Mouse (Mus musculus) spleen, adult 2 months (tissue): ENCODE data around the gene Pole3. TPM values are rescaled to one million over a fixed set of nuclear protein-coding genes. Genes with fewer than 3 reads are reported as not detected.

Experiments used
- DNase-seq, 2 experiments: peaks; one replicate each; pipeline versions ENCODE4 v3.0.0 to v3.0.0-alpha.2; 2012 to 2021; ENCODE audit warnings: low spot score in 2 of 2, low read depth in 1 of 2
- H3K27ac ChIP-seq: fragments of 200-500 bp; 2 replicates; pipeline ENCODE4 v1.5.1; 2012; ENCODE audit warnings: low read length, inconsistent platforms; ENCODE audit not compliant: insufficient read depth
- H3K27me3 ChIP-seq: fragments of 200-500 bp; 2 replicates; pipeline ENCODE4 v1.6.1; 2012; ENCODE audit warnings: mild to moderate bottlenecking, moderate library complexity, low read length, inconsistent platforms; ENCODE audit not compliant: control insufficient read depth, insufficient read depth
- H3K36me3 ChIP-seq: fragments of 200-500 bp; 2 replicates; pipeline ENCODE4 v1.6.1; 2012; ENCODE audit warnings: mild to moderate bottlenecking, low read length, inconsistent platforms; ENCODE audit not compliant: control insufficient read depth, insufficient read depth
- H3K4me1 ChIP-seq: fragments of 200-500 bp; 2 replicates; pipeline ENCODE4 v1.6.1; 2011; ENCODE audit warnings: inconsistent platforms; ENCODE audit not compliant: control insufficient read depth, insufficient read depth, insufficient read length
- H3K4me3 ChIP-seq: fragments of 200-500 bp; 2 replicates; pipeline ENCODE4 v1.5.1; 2011; ENCODE audit warnings: mild to moderate bottlenecking, inconsistent platforms; ENCODE audit not compliant: insufficient read depth, insufficient read length; ENCODE audit errors: extremely low read depth
- CTCF ChIP-seq: fragments of 200-500 bp; IDR thresholded peaks from 2 replicates; pipeline ENCODE4 v1.5.1; 2011; ENCODE audit warnings: mild to moderate bottlenecking, inconsistent platforms; ENCODE audit not compliant: insufficient read depth, insufficient read length, insufficient replicate concordance; ENCODE audit errors: extremely low read depth
- POLR2A ChIP-seq: fragments of 200-500 bp; IDR thresholded peaks from 2 replicates; pipeline ENCODE4 v1.6.1; 2011; ENCODE audit warnings: low read depth, low read length, inconsistent platforms
- whole genome bisulfite sequencing: fragments of 180-500 bp; shearing (Covaris S2); methylation state at CpG from one replicate; pipeline ENCODE4 v1.1.7; 2018; 5-methylcytosine and 5-hydroxymethylcytosine counted together
- polyA plus RNA-seq: library from polyadenylated mRNA; depleted of rRNA; stranded (reverse); fragments of >200 nt; gene quantifications from 2 replicates; pipeline ENCODE4 v1.2.3, GENCODE M21; 2012

Gene Pole3
- polyA plus RNA-seq, 1 experiment: 6.1 TPM

- Histone ChIP-seq H3K27me3 (no peaks in the 10 kb centered on the region), H3K4me1 (no peaks in the 10 kb centered on the region), H3K27ac (no peak overlapping the region), H3K36me3 (no peaks in the 10 kb centered on the region), H3K4me3 (no peak overlapping the region)
- no peak for TF ChIP-seq CTCF
- no peak for TF ChIP-seq POLR2A
- no peak for DNase-seq
- WGBS: 38% methylated on average over 9 of the region's 9 CpGs
These were observed 30.6 kb downstream of the Pole3 start for GRCm38 (mm10) chr4:62494230-62494629.

- no peak for TF ChIP-seq CTCF
- no peak for TF ChIP-seq POLR2A
- no peaks in the 10 kb centered on the region for H3K4me1 ChIP-seq
- no peaks in the 10 kb centered on the region for H3K36me3 ChIP-seq
- H3K27ac ChIP-seq: no peak overlapping the region
- H3K27me3 ChIP-seq: no peaks in the 10 kb centered on the region
- WGBS: 79% methylated on average over 2 of the region's 2 CpGs
- DNase-seq: no peak
- H3K4me3 ChIP-seq: no peak overlapping the region
These were observed 32.2 kb downstream of the Pole3 start for GRCm38 (mm10) chr4:62492682-62493081.

DNA sequence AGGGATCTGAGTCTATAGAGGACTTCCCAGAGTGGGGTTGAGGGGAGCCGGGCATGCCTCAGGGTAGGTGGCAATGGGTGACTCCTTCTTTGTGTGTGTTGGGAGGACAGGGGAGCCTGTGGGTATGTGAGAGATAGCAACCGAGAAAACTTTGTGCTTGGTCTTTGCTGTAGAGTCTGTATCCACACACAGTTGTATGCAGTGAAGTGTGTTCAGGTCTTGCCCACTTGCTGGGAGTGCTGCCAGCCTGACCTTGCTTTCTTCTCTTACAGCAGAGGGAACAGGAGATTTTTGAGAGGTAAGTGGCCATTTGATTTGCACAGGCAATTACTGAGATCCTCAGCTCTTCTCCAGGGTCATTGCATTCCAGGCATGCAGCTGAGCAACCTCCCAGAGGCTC is 37.0 kb downstream of the Pole3 start:
- Histone ChIP-seq H3K27me3 (no peaks in the 10 kb centered on the region), H3K4me3 (no peak overlapping the region), H3K4me1 (no peaks in the 10 kb centered on the region), H3K27ac (no peak overlapping the region), H3K36me3 (no peaks in the 10 kb centered on the region)
- 91% methylated on average over 2 of the region's 2 CpGs for WGBS
- DNase-seq: no peak
- TF ChIP-seq CTCF (no peak), POLR2A (no peak)

DNA sequence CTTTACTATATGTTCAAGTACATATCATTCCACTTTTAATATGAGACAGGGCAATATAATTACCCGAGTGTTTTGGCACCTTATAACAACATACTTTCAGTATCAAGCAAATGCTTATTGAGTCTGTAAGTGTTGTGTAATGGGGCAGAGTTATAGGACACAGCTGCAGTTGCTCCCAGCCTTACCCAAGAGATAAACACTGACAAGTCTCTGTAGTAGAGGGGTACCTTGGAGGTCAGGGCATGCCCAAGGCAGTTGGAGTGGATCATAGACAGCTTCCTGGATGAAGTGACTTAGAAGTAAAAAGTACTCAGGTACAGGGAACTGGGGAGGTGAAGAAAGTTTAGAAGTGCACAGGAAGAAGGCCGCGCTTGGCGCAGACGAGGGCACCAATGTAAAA is 37.7 kb downstream of the Pole3 start:
- no peak for DNase-seq
- H3K4me1 ChIP-seq: no peaks in the 10 kb centered on the region
- H3K4me3 ChIP-seq: no peak overlapping the region
- H3K27ac ChIP-seq: no peak overlapping the region
- TF ChIP-seq CTCF (no peak), POLR2A (no peak)
- no peaks in the 10 kb centered on the region for H3K27me3 ChIP-seq
- no peaks in the 10 kb centered on the region for H3K36me3 ChIP-seq
- WGBS: 87% methylated on average over 5 of the region's 5 CpGs

DNA sequence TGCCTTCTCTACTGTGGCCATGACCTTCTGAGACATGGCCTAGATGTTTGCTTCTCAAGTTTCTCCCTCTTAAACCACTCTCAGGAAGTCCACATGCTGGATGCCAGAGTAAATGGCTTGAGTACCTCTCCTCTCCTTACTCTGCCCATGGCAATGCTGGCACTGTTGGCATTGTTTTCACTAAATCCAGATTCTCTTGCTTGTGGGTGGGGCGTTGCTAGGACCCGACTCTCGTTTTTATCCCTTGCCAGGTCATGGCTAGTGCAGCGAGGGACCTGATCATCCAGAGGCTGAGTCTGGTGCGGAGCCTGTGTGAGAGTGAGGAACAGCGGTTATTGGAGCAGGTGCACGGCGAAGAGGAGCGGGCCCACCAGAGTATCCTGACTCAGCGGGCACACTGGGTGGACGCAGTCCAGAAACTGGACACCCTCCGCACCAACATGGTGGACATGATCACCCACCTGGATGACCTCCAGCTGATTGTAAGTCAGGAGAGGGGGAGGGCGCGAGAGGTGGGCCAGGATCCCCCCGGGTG is 38.6 kb downstream of the Pole3 start:
- H3K27me3 ChIP-seq: no peaks in the 10 kb centered on the region
- WGBS: 95% methylated on average over 15 of the region's 15 CpGs
- no peaks in the 10 kb centered on the region for H3K4me1 ChIP-seq
- no peak overlapping the region for H3K27ac ChIP-seq
- H3K4me3 ChIP-seq: no peak overlapping the region
- no peak for DNase-seq
- TF ChIP-seq CTCF: no peak
- H3K36me3 ChIP-seq: no peaks in the 10 kb centered on the region

GRCm38 (mm10) chr4:62485450-62486161 is 39.3 kb downstream of the Pole3 start:
- Histone ChIP-seq H3K27ac (no peak overlapping the region), H3K36me3 (no peaks in the 10 kb centered on the region), H3K27me3 (no peaks in the 10 kb centered on the region), H3K4me3 (no peak overlapping the region), H3K4me1 (peaks cover 3% of the 10 kb centered on the region; the same call in 1 of the 2 replicates)
- no peak for DNase-seq
- no peak for TF ChIP-seq POLR2A
- no peak for TF ChIP-seq CTCF
- 67% methylated on average over 8 of the region's 8 CpGs for WGBS

- no peak for DNase-seq
- TF ChIP-seq CTCF: no peak
- no peak for TF ChIP-seq POLR2A
- Histone ChIP-seq H3K4me1 (peaks cover 8% of the 10 kb centered on the region), H3K27me3 (no peaks in the 10 kb centered on the region), H3K36me3 (no peaks in the 10 kb centered on the region), H3K4me3 (no peak overlapping the region), H3K27ac (no peak overlapping the region)
- 49% methylated on average over 3 of the region's 3 CpGs for WGBS
These were observed 39.9 kb downstream of the Pole3 start for GRCm38 (mm10) chr4:62484928-62485327.
